Mouse (Mus musculus) E14TG2a.4 (cell line): ENCODE results near the gene Mast3.

Experiments
- CTCF ChIP-seq: conservative IDR thresholded peaks from 2 replicates; pipeline ENCODE4 v1.5.1; 2014; ENCODE audit warnings: low read length
- NANOG ChIP-seq: IDR thresholded peaks from 2 replicates; pipeline ENCODE4 v1.6.1; 2014; ENCODE audit warnings: borderline replicate concordance, low read length, mixed read lengths
- POU5F1 ChIP-seq: IDR thresholded peaks from 2 replicates; pipeline ENCODE4 v1.6.1; 2014; ENCODE audit warnings: low read length, borderline replicate concordance

DNA sequence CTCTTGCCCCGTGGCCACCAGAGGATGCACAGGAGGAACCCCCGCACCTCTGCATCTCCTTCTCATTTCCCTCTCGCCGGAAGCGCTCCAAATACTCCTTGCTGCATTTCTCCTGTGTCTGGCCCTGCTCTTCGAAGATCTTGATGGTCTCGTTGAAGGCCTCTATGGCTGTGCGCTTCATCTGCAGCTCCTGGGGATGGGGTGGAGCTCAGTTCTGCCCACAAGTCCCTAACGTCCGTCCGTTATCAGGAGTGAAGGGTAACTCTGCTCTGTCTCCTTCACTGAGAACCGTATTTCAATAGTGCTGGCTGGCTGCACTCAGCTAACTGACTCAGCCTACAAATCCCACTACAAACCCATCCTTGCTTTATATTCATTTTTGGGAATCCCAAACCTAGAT is 35.0 kb downstream of the Mast3 start:
- TF ChIP-seq CTCF (no peak), POU5F1 (no peak), NANOG (no peak)
